Mouse (Mus musculus): ENCODE measurements around the gene Gm12790.
"Not testable (repeated sequence)": the region's sequence is repeated elsewhere in the genome, so short reads cannot be mapped to it uniquely, and the experiment has no call there.

DNA sequence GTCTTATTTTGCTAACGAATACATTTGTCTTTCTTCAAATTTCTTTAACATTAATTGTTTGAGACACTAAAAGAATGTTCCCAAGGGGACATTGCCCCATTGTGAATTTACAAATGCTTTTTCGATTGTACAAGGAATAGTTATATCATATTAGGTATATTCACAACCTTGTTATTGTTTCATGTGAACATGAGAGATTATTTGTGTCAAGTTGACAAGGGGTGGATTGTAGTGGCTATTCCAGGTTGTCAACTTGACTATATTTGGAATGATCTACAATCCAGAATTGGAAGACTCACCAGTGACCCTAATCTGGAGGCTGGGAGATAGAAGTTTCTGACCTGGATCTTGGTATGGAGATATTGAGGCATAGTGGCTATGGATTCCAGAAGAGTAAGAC, 5.5 kb upstream of the Gm12790 start, which contains the start of gene Gm12789:
- TF ChIP-seq CTCF (IDR thresholded peaks at IDR 0.05; ENCODE audit: low read depth); EP300 (optimal IDR thresholded peaks at IDR 0.05): not testable (repeated sequence)
